Mouse (Mus musculus) embryonic fibroblast, embryonic 13.5 days (primary cell): ENCODE results near the gene Cd44. TPM values are rescaled to one million over a fixed set of nuclear protein-coding genes. Genes with fewer than 3 reads are reported as not detected.

Experiments used
- H3K27ac ChIP-seq: 2 replicates; pipeline ENCODE4 v1.5.1; 2012; ENCODE audit warnings: low read length, control low read depth, inconsistent platforms; ENCODE audit not compliant: insufficient read depth
- H3K4me1 ChIP-seq: 2 replicates; pipeline ENCODE4 v1.6.1; 2011; ENCODE audit warnings: low read length; ENCODE audit not compliant: control insufficient read depth, insufficient read depth
- H3K4me3 ChIP-seq: 2 replicates; pipeline ENCODE4 v1.5.1; 2011; ENCODE audit warnings: mild to moderate bottlenecking, control low read depth, low read length; ENCODE audit not compliant: insufficient read depth
- CTCF ChIP-seq: IDR thresholded peaks from 2 replicates; pipeline ENCODE4 v1.5.1; 2011; ENCODE audit warnings: mild to moderate bottlenecking, control low read depth, low read length, moderate library complexity, borderline replicate concordance; ENCODE audit not compliant: insufficient read depth
- POLR2A ChIP-seq: IDR thresholded peaks from 2 replicates; pipeline ENCODE4 v1.6.1; 2011; ENCODE audit warnings: low read depth, mild to moderate bottlenecking, control low read depth, low read length, moderate library complexity
- polyA plus RNA-seq: library from polyadenylated mRNA; stranded (reverse); fragments of >200 nt; gene quantifications from 2 replicates; pipeline ENCODE4 v1.2.4, GENCODE M21; 2011; ENCODE audit warnings: low read depth; ENCODE audit not compliant: missing spikeins, insufficient read length

Gene Cd44
- polyA plus RNA-seq, 1 experiment: 255 TPM

GRCm38 (mm10) chr2:102782751-102783150 lies 118.7 kb downstream of the Cd44 start:
- H3K4me3 ChIP-seq: no peak overlapping the region
- no peak overlapping the region for H3K27ac ChIP-seq
- no peak for TF ChIP-seq POLR2A
- no peak for TF ChIP-seq CTCF
- no peaks in the 10 kb centered on the region for H3K4me1 ChIP-seq

GRCm38 (mm10) chr2:102778208-102778607 lies 123.3 kb downstream of the Cd44 start:
- Histone ChIP-seq H3K4me3 (no peak overlapping the region), H3K4me1 (no peaks in the 10 kb centered on the region), H3K27ac (no peak overlapping the region)
- TF ChIP-seq CTCF (no peak), POLR2A (no peak)

GRCm38 (mm10) chr2:102775561-102775960 lies 125.9 kb downstream of the Cd44 start:
- Histone ChIP-seq H3K4me1 (no peaks in the 10 kb centered on the region), H3K27ac (no peak overlapping the region), H3K4me3 (no peak overlapping the region)
- TF ChIP-seq POLR2A (no peak), CTCF (no peak)

GRCm38 (mm10) chr2:102774700-102775099 lies 126.8 kb downstream of the Cd44 start:
- Histone ChIP-seq H3K4me3 (no peak overlapping the region), H3K27ac (no peak overlapping the region), H3K4me1 (no peaks in the 10 kb centered on the region)
- no peak for TF ChIP-seq POLR2A
- no peak for TF ChIP-seq CTCF

GRCm38 (mm10) chr2:102772276-102772675 lies 129.2 kb downstream of the Cd44 start:
- no peak for TF ChIP-seq CTCF

GRCm38 (mm10) chr2:102771304-102771703 lies 130.2 kb downstream of the Cd44 start:
- H3K4me3 ChIP-seq: no peak overlapping the region
- no peak for TF ChIP-seq POLR2A
- TF ChIP-seq CTCF: no peak
- H3K27ac ChIP-seq: no peak overlapping the region
- no peaks in the 10 kb centered on the region for H3K4me1 ChIP-seq

More at GRCm38 (mm10) chr2:102772276-102772675, 129.2 kb downstream of the Cd44 start:
- no peak overlapping the region for H3K4me3 ChIP-seq
- no peaks in the 10 kb centered on the region for H3K4me1 ChIP-seq
- no peak overlapping the region for H3K27ac ChIP-seq

GRCm38 (mm10) chr2:102768267-102768666 lies 133.2 kb downstream of the Cd44 start:
- Histone ChIP-seq H3K4me3 (no peak overlapping the region), H3K4me1 (no peaks in the 10 kb centered on the region; the same call in 1 of the 2 replicates), H3K27ac (no peak overlapping the region)
- no peak for TF ChIP-seq CTCF
- TF ChIP-seq POLR2A: no peak

GRCm38 (mm10) chr2:102764602-102765374 lies 136.7 kb downstream of the Cd44 start:
- H3K4me3 ChIP-seq: no peak overlapping the region
- H3K4me1 ChIP-seq: peaks cover 2% of the 10 kb centered on the region; the same call in 1 of the 2 replicates
- no peak for TF ChIP-seq POLR2A
- H3K27ac ChIP-seq: no peak overlapping the region

GRCm38 (mm10) chr2:102763991-102764390 lies 137.5 kb downstream of the Cd44 start:
- peaks cover 6% of the 10 kb centered on the region for H3K4me1 ChIP-seq
- TF ChIP-seq CTCF (no peak), POLR2A (no peak)
- no peak overlapping the region for H3K27ac ChIP-seq
- no peak overlapping the region for H3K4me3 ChIP-seq

- Histone ChIP-seq H3K4me3 (no peak overlapping the region), H3K27ac (no peak overlapping the region), H3K4me1 (peaks cover 9% of the 10 kb centered on the region)
- TF ChIP-seq POLR2A (no peak), CTCF (no peak)
Observed at GRCm38 (mm10) chr2:102763176-102763575, 138.3 kb downstream of the Cd44 start.

Other genes starting within 250 kb of the Cd44 start
- 0.62 and 0.90 TPM in 2 replicates for gene Slc1a2, start 243.0 kb downstream of the Cd44 start, polyA plus RNA-seq
- gene Pdhx, start 171.8 kb upstream of the Cd44 start, polyA plus RNA-seq: 14.6 and 20.3 TPM in 2 replicates
- gene Apip, start 172.0 kb upstream of the Cd44 start, polyA plus RNA-seq: 30.3 and 49.0 TPM in 2 replicates